Mouse (Mus musculus) forebrain, embryonic 14.5 days (tissue): ENCODE data around the gene Tmem26. TPM values are rescaled to one million over a fixed set of nuclear protein-coding genes. Genes with fewer than 3 reads are reported as not detected.

Experiments used
- ATAC-seq: fragments of 200-750 bp; cut with Nextera tagmentation; 2 replicates; pipeline ENCODE4 v1.8.0; 2017; ENCODE audit warnings: mild to moderate bottlenecking, moderate library complexity
- DNase-seq: peaks from one replicate; pipeline ENCODE4 v3.0.0-alpha.2; 2015; ENCODE audit warnings: low spot score
- H3K27ac ChIP-seq: fragments of 300-500 bp; sonication (generic); 2 replicates; pipeline ENCODE4 v1.5.1; 2014; ENCODE audit warnings: low read depth, mild to moderate bottlenecking, control low read depth, low read length, moderate library complexity
- H3K27me3 ChIP-seq: fragments of 300-500 bp; sonication (generic); replicated peaks from 2 replicates; pipeline ENCODE4 v1.6.1; 2014; ENCODE audit warnings: low read length, control low read depth, mixed read lengths; ENCODE audit not compliant: control insufficient read depth, insufficient read depth
- H3K36me3 ChIP-seq: fragments of 300-500 bp; sonication (generic); 2 replicates; pipeline ENCODE4 v1.6.1; 2014; ENCODE audit warnings: low read length, control low read depth; ENCODE audit not compliant: control insufficient read depth, insufficient read depth
- H3K4me1 ChIP-seq: fragments of 300-500 bp; sonication (generic); 2 replicates; pipeline ENCODE4 v1.6.1; 2014; ENCODE audit warnings: antibody characterized with exemption, low read length, control low read depth; ENCODE audit not compliant: control insufficient read depth, insufficient read depth
- H3K4me2 ChIP-seq: fragments of 300-500 bp; sonication (generic); 2 replicates; pipeline ENCODE4 v1.6.1; 2014; ENCODE audit warnings: mild to moderate bottlenecking, control low read depth, low read length
- H3K4me3 ChIP-seq: fragments of 300-500 bp; sonication (generic); 2 replicates; pipeline ENCODE4 v1.5.1; 2014; ENCODE audit warnings: low read depth, low read length, control low read depth
- H3K9ac ChIP-seq: fragments of 300-500 bp; sonication (generic); 2 replicates; pipeline ENCODE4 v1.6.1; 2014; ENCODE audit warnings: mild to moderate bottlenecking, low read length, control low read depth, moderate library complexity
- H3K9me3 ChIP-seq: fragments of 300-500 bp; sonication (generic); replicated peaks from 2 replicates; pipeline ENCODE4 v1.6.1; 2016; ENCODE audit warnings: low read length, control low read depth, mixed read lengths; ENCODE audit not compliant: control insufficient read depth
- WGBS: fragments of 180-500 bp; shearing (Covaris S2); extraction: QIAGEN DNeasy Blood & Tissue Kit; methylation state at CpG from one replicate; pipeline ENCODE4 v1.1.7; 2014; 5-methylcytosine and 5-hydroxymethylcytosine counted together
- polyA plus RNA-seq: library from polyadenylated mRNA; unstranded; fragments of >200 nt; fragmentation: Nextera tagmentation; extraction: Ambion mirVana; gene quantifications from 2 replicates; pipeline ENCODE4 v1.2.1, GENCODE M21; 2014

The Tmem26 gene
- polyA plus RNA-seq, 1 experiment from 2014 or later: 2.7 TPM

DNA sequence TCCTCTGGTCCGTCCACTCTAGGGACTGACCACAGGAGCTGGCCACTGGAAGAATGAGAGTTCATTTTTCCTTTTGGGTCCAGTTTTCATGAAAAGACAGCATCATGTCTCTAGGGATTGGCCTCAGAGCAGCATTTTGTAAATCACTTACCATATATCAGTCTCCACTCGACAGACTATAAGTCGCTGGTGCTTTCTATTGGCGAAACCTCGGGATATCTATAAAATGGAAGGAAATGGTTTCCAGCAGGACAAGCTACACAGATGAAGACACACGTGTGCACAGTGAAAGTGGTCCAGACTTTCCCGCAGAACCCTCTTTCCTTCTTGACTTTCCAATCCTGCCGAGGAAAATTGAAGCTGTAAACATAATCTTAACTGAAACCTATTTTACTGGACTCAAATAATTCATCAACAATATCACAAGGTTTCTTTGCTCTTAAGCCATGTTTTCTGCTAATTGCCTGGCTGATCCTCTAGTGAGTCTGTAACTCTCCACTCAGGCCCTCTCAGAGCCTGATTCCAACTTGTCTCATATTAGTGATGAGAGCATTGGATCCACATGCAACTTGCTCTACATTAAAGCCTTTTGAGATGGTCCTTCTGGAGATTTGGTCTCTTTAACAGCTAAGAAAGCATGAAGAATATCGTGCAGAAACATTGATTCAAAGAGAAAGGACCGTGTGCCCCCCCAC lies 94.8 kb downstream of the Tmem26 start:
- no peak for DNase-seq
- 89% methylated on average over 10 of the region's 10 CpGs for WGBS

DNA sequence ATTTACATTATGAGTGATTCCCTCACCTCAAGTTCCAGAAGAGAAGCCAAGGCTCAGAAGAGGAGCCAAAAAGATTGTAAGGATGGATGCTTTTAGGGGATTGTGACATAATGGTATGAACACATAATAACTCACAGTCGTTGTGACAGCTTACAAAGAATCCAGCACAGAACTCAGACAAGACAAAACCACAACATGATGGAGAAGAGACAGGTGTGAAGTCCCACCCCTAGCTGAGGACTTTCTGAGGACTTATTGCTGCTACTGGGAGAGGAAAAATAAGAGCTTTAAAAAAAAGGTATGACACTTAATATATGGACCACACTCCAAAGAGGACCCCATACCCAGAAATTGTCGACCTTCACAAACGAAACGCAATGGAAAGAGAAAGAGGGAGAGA lies 101.1 kb downstream of the Tmem26 start:
- DNase-seq (no peak), ATAC-seq (no peak)
- WGBS: 90% methylated on average over 4 of the region's 4 CpGs
- Histone ChIP-seq H3K27me3 (no peaks in the 10 kb centered on the region), H3K4me2 (no peak overlapping the region), H3K9ac (no peak overlapping the region), H3K27ac (no peak overlapping the region), H3K9me3 (no peaks in the 10 kb centered on the region), H3K4me1 (no peaks in the 10 kb centered on the region), H3K36me3 (no peaks in the 10 kb centered on the region), H3K4me3 (no peak overlapping the region)

More for the DNA sequence above, 94.8 kb downstream of the Tmem26 start:
- H3K27me3 ChIP-seq: no peaks in the 10 kb centered on the region
- no peak overlapping the region for H3K9ac ChIP-seq
- no peak for ATAC-seq
- H3K27ac ChIP-seq: no peak overlapping the region
- no peak overlapping the region for H3K4me2 ChIP-seq
- no peaks in the 10 kb centered on the region for H3K36me3 ChIP-seq
- H3K4me3 ChIP-seq: no peak overlapping the region
- H3K9me3 ChIP-seq: no peaks in the 10 kb centered on the region
- no peaks in the 10 kb centered on the region for H3K4me1 ChIP-seq

Other genes with a start within 250 kb of the Tmem26 start
- gene Cabcoco1, start 181.8 kb upstream of the Tmem26 start, polyA plus RNA-seq: 1.1 and 1.2 TPM in 2 replicates